Mouse (Mus musculus) MEL (cell line): ENCODE data around the gene S100pbp. TPM values are rescaled to one million over a fixed set of nuclear protein-coding genes. Genes with fewer than 3 reads are reported as not detected.
A peak's percentile ranks its signal among the peaks of the same experiment; 100 is the strongest.

Experiments used
- DNase-seq: peaks from one replicate; pipeline ENCODE4 v3.0.0; 2011; ENCODE audit warnings: low read depth, low spot score
- H3K27ac ChIP-seq: 2 replicates; pipeline ENCODE4 v1.5.1; 2012; ENCODE audit warnings: low read depth, mild to moderate bottlenecking, control low read depth, low read length, moderate library complexity; ENCODE audit not compliant: control insufficient read depth
- H3K27me3 ChIP-seq, 2 experiments: fragments of 150-350 bp in 1 of 2; sonication (generic) in 1 of 2; 2 replicates each; pipeline ENCODE4 v1.6.1; 2012; ENCODE audit warnings: low read length in 2 of 2, mild to moderate bottlenecking in 2 of 2, improper control_type of control experiment in 1 of 2, moderate library complexity in 1 of 2; ENCODE audit not compliant: insufficient read depth in 2 of 2, control insufficient read depth in 1 of 2
- H3K36me3 ChIP-seq, 2 experiments: 2 replicates each; pipeline ENCODE4 v1.6.1; 2012 to 2014; ENCODE audit warnings: low read length in 2 of 2, improper control_type of control experiment in 1 of 2, inconsistent platforms in 1 of 2, mild to moderate bottlenecking in 1 of 2; ENCODE audit not compliant: insufficient read depth in 2 of 2, control insufficient read depth in 1 of 2
- H3K4me1 ChIP-seq, 2 experiments: fragments of 150-350 bp in 1 of 2; sonication (generic) in 1 of 2; 2 replicates each; pipeline ENCODE4 v1.6.1; 2012; ENCODE audit warnings: low read length in 2 of 2, improper control_type of control experiment in 1 of 2, mild to moderate bottlenecking in 1 of 2; ENCODE audit not compliant: insufficient read depth in 2 of 2, control insufficient read depth in 1 of 2
- H3K4me3 ChIP-seq, 2 experiments: fragments of 150-350 bp in 1 of 2; sonication (generic) in 1 of 2; 2 replicates each; pipeline ENCODE4 v1.5.1; 2012; ENCODE audit warnings: low read depth in 2 of 2, low read length in 2 of 2, mild to moderate bottlenecking in 2 of 2, moderate library complexity in 2 of 2, control low read depth in 1 of 2, improper control_type of control experiment in 1 of 2; ENCODE audit not compliant: control insufficient read depth in 1 of 2, insufficient read depth in 1 of 2
- H3K79me2 ChIP-seq: 2 replicates; pipeline ENCODE4 v1.6.1; 2012; ENCODE audit warnings: mild to moderate bottlenecking, low read length, moderate library complexity; ENCODE audit not compliant: control insufficient read depth, poor library complexity, insufficient read depth
- H3K9ac ChIP-seq: 2 replicates; pipeline ENCODE4 v1.6.1; 2012; ENCODE audit warnings: low read depth, mild to moderate bottlenecking, control low read depth, low read length, moderate library complexity; ENCODE audit not compliant: control insufficient read depth, poor library complexity, severe bottlenecking
- H3K9me3 ChIP-seq: fragments of 150-350 bp; sonication (generic); replicated peaks from 2 replicates; pipeline ENCODE4 v1.6.1; 2012; ENCODE audit warnings: mild to moderate bottlenecking, low read length, improper control_type of control experiment, moderate library complexity; ENCODE audit not compliant: insufficient read depth
- CHD1 ChIP-seq: IDR thresholded peaks from 2 replicates; pipeline ENCODE4 v1.6.1; 2012; ENCODE audit warnings: low read depth, mild to moderate bottlenecking, inconsistent platforms, low read length, improper control_type of control experiment
- CHD2 ChIP-seq: IDR thresholded peaks from 2 replicates; pipeline ENCODE4 v1.6.1; 2011; ENCODE audit warnings: low read length, improper control_type of control experiment
- CTCF ChIP-seq, 3 experiments: IDR thresholded peaks in 2 of 3; conservative IDR thresholded peaks in 1 of 3; 2 replicates each; pipeline ENCODE4 v1.5.1; 2011 to 2012; ENCODE audit warnings: low read length in 3 of 3, low read depth in 2 of 3, mild to moderate bottlenecking in 2 of 3, improper control_type of control experiment in 1 of 3, inconsistent platforms in 1 of 3, mixed read lengths in 1 of 3, moderate library complexity in 1 of 3; ENCODE audit not compliant: control insufficient read depth in 1 of 3, insufficient read depth in 1 of 3, poor library complexity in 1 of 3, severe bottlenecking in 1 of 3
- E2F4 ChIP-seq: IDR thresholded peaks from 2 replicates; pipeline ENCODE4 v1.6.1; 2011; ENCODE audit warnings: low read depth, low read length, improper control_type of control experiment, borderline replicate concordance
- GABPA ChIP-seq: IDR thresholded peaks from 2 replicates; pipeline ENCODE4 v1.6.1; 2012; ENCODE audit warnings: low read depth, mild to moderate bottlenecking, inconsistent platforms, low read length, improper control_type of control experiment, moderate library complexity
- HCFC1 ChIP-seq: IDR thresholded peaks from 2 replicates; pipeline ENCODE4 v1.6.1; 2012; ENCODE audit warnings: low read depth, mild to moderate bottlenecking, inconsistent platforms, low read length, improper control_type of control experiment, moderate library complexity
- JUND ChIP-seq: IDR thresholded peaks from 2 replicates; pipeline ENCODE4 v1.6.1; 2011; ENCODE audit warnings: low read depth, mild to moderate bottlenecking, improper control_type of control experiment, low read length
- KAT2A ChIP-seq: conservative IDR thresholded peaks from 2 replicates; pipeline ENCODE4 v1.6.1; 2012; ENCODE audit warnings: low read depth, low read length, improper control_type of control experiment, inconsistent platforms
- MAFK ChIP-seq: IDR thresholded peaks from 2 replicates; pipeline ENCODE4 v1.6.1; 2011; ENCODE audit warnings: low read depth, mild to moderate bottlenecking, low read length, improper control_type of control experiment, borderline replicate concordance
- MAZ ChIP-seq: IDR thresholded peaks from 2 replicates; pipeline ENCODE4 v1.6.1; 2012; ENCODE audit warnings: low read depth, mild to moderate bottlenecking, inconsistent platforms, low read length, improper control_type of control experiment
- MEF2A ChIP-seq: IDR thresholded peaks from 2 replicates; pipeline ENCODE4 v1.6.1; 2014; ENCODE audit warnings: low read depth, mild to moderate bottlenecking, inconsistent platforms, low read length, improper control_type of control experiment; ENCODE audit not compliant: poor library complexity, insufficient replicate concordance, severe bottlenecking; ENCODE audit errors: extremely low read depth
- MXI1 ChIP-seq: IDR thresholded peaks from 2 replicates; pipeline ENCODE4 v1.6.1; 2011; ENCODE audit warnings: mild to moderate bottlenecking, low read depth, low read length, improper control_type of control experiment
- MYB ChIP-seq: IDR thresholded peaks from 2 replicates; pipeline ENCODE4 v1.6.1; 2011; ENCODE audit warnings: mild to moderate bottlenecking, low read depth, low read length, improper control_type of control experiment
- MYC ChIP-seq: IDR thresholded peaks from 2 replicates; pipeline ENCODE4 v1.6.1; 2011; ENCODE audit warnings: low read depth, mild to moderate bottlenecking, low read length, improper control_type of control experiment, moderate library complexity
- NELFE ChIP-seq: IDR thresholded peaks from 2 replicates; pipeline ENCODE4 v1.6.1; 2011; ENCODE audit warnings: low read depth, low read length, improper control_type of control experiment
- NRF1 ChIP-seq: IDR thresholded peaks from 2 replicates; pipeline ENCODE4 v1.6.1; 2014; ENCODE audit warnings: low read depth, mild to moderate bottlenecking, inconsistent platforms, low read length, improper control_type of control experiment, moderate library complexity; ENCODE audit not compliant: poor library complexity, insufficient read depth, severe bottlenecking
- POLR2A ChIP-seq, 2 experiments: IDR thresholded peaks; 2 replicates each; pipeline ENCODE4 v1.6.1; 2011 to 2012; ENCODE audit warnings: low read length in 2 of 2, mild to moderate bottlenecking in 2 of 2, control low read depth in 1 of 2, improper control_type of control experiment in 1 of 2, low read depth in 1 of 2, moderate library complexity in 1 of 2; ENCODE audit not compliant: control insufficient read depth in 1 of 2, insufficient read depth in 1 of 2, poor library complexity in 1 of 2
- POLR2AphosphoS2 ChIP-seq: IDR thresholded peaks from 2 replicates; pipeline ENCODE4 v1.6.1; 2011; ENCODE audit warnings: low read length, improper control_type of control experiment
- POLR2AphosphoS5 ChIP-seq: IDR thresholded peaks from 2 replicates; pipeline ENCODE4 v1.6.1; 2012; ENCODE audit warnings: low read depth, borderline replicate concordance, mild to moderate bottlenecking, inconsistent platforms, low read length, moderate library complexity, mixed read lengths
- RAD21 ChIP-seq: IDR thresholded peaks from 2 replicates; pipeline ENCODE4 v1.6.1; 2011; ENCODE audit warnings: mild to moderate bottlenecking, low read depth, low read length, improper control_type of control experiment
- RCOR1 ChIP-seq: IDR thresholded peaks from 2 replicates; pipeline ENCODE4 v1.6.1; 2012; ENCODE audit warnings: low read depth, mild to moderate bottlenecking, inconsistent platforms, low read length, improper control_type of control experiment
- SMC3 ChIP-seq: IDR thresholded peaks from 2 replicates; pipeline ENCODE4 v1.6.1; 2011; ENCODE audit warnings: low read depth, low read length, improper control_type of control experiment
- TAL1 ChIP-seq: IDR thresholded peaks from 2 replicates; pipeline ENCODE4 v1.6.1; 2012; ENCODE audit warnings: mild to moderate bottlenecking, inconsistent platforms, low read length, moderate library complexity, mixed read lengths
- TCF12 ChIP-seq: IDR thresholded peaks from 2 replicates; pipeline ENCODE4 v1.6.1; 2014; ENCODE audit warnings: low read depth, mild to moderate bottlenecking, inconsistent platforms, low read length, improper control_type of control experiment, moderate library complexity
- USF1 ChIP-seq: IDR thresholded peaks from 2 replicates; pipeline ENCODE4 v1.6.1; 2014; ENCODE audit warnings: low read depth, mild to moderate bottlenecking, inconsistent platforms, low read length, improper control_type of control experiment, moderate library complexity
- USF2 ChIP-seq, 2 experiments: IDR thresholded peaks; 2 replicates each; pipeline ENCODE4 v1.6.1; 2011 to 2012; ENCODE audit warnings: improper control_type of control experiment in 2 of 2, low read length in 2 of 2, borderline replicate concordance in 1 of 2, inconsistent platforms in 1 of 2, low read depth in 1 of 2, mild to moderate bottlenecking in 1 of 2; ENCODE audit not compliant: insufficient read depth in 1 of 2
- ZKSCAN1 ChIP-seq: IDR thresholded peaks from 2 replicates; pipeline ENCODE4 v1.6.1; 2012; ENCODE audit warnings: low read depth, mild to moderate bottlenecking, inconsistent platforms, low read length, improper control_type of control experiment, moderate library complexity
- polyA plus RNA-seq, 2 experiments: library from polyadenylated mRNA; stranded (reverse) in 1 of 2; unstranded in 1 of 2; fragments of >175 nt in 1 of 2; fragments of >200 nt in 1 of 2; gene quantifications; 2 replicates each; pipeline versions ENCODE4 v1.2.1 to v1.2.4; 2012; ENCODE audit warnings: low replicate concordance in 2 of 2, low read depth in 1 of 2; ENCODE audit not compliant: insufficient read length in 2 of 2, insufficient read depth in 1 of 2, missing spikeins in 1 of 2
- total RNA-seq: library from RNA; depleted of rRNA; stranded (reverse); fragments of 300-350 nt; gene quantifications from 2 replicates; pipeline ENCODE4 v1.2.3, GENCODE M21; 2012

The S100pbp gene
- total and polyA plus RNA-seq, 3 experiments, result 11.6 to 28.3 TPM; not detected in 1

DNA sequence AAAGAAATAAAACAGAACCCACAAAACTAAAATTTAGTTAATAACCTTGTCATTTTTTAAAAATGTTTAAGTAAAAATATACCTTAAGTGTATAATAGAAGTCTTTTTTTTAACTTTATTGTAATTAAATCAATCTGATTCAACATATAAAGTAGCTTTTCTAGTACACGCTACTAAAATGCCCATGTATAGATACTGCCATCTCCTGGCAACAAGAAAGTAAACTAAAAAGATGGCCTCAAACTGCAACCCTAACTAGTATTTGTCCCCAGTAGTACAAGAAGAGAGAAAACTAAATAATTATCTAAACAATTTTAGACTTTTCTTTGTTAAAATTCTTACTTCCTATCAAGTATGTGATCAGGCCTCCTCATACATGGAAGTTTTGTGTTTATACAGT lies 10.0 kb downstream of the S100pbp start:
- TF ChIP-seq CHD2 (no peak), POLR2AphosphoS2 (no peak), MEF2A (no peak), USF1 (no peak), RCOR1 (no peak), ZKSCAN1 (no peak), GABPA (no peak), POLR2A (IDR thresholded peaks at IDR 0.05; ENCODE audit: control insufficient read depth in 1 of 2, insufficient read depth in 1 of 2, low read depth in 1 of 2, low read length in 2 of 2, poor library complexity in 1 of 2) (no peak), MYB (no peak), TAL1 (no peak), NRF1 (no peak), MYC (no peak), NELFE (no peak), HCFC1 (no peak), CHD1 (no peak), CTCF (IDR thresholded peaks at IDR 0.05 in 2 of 3, conservative IDR thresholded peaks at IDR 0.05 in 1 of 3; ENCODE audit: control insufficient read depth in 1 of 3, insufficient read depth in 1 of 3, low read depth in 2 of 3, low read length in 3 of 3, poor library complexity in 1 of 3, severe bottlenecking in 1 of 3) (peak in 1 of 3 experiments; percentile 55; a peak in 2 of 6 replicates), E2F4 (no peak), MAZ (no peak), JUND (no peak), SMC3 (peak; percentile 41; the same call in 1 of the 2 replicates), MXI1 (no peak), USF2 (IDR thresholded peaks at IDR 0.05; ENCODE audit: borderline replicate concordance in 1 of 2, insufficient read depth in 1 of 2, low read depth in 1 of 2, low read length in 2 of 2) (no peak), MAFK (no peak), RAD21 (peak; percentile 55), TCF12 (no peak), POLR2AphosphoS5 (no peak), KAT2A (no peak)
- H3K79me2 ChIP-seq, result no peaks in the 10 kb centered on the region
- peaks cover 3% of the 10 kb centered on the region in 2 experiments; a peak in 2 of 4 replicates for H3K4me1 ChIP-seq
- peak; percentile 25 for DNase-seq
- no peak overlapping the region for H3K4me3 ChIP-seq
- H3K36me3 ChIP-seq, result peaks cover 5 to 17% of the 10 kb centered on the region in 2 experiments
- H3K27me3 ChIP-seq, result no peaks in the 10 kb centered on the region
- H3K9ac ChIP-seq, result no peak overlapping the region
- H3K27ac ChIP-seq, result no peak overlapping the region
- no peaks in the 10 kb centered on the region for H3K9me3 ChIP-seq
